Mouse (Mus musculus) MEL-GATA-1-ER (cell line): Measurements from ENCODE around the gene Mpv17l2.

Experiments
- DNase-seq: peaks from one replicate; pipeline ENCODE4 v3.0.0-alpha.2; 2012; ENCODE audit warnings: low read depth; ENCODE audit errors: extremely low read depth

The Mpv17l2 gene

DNA sequence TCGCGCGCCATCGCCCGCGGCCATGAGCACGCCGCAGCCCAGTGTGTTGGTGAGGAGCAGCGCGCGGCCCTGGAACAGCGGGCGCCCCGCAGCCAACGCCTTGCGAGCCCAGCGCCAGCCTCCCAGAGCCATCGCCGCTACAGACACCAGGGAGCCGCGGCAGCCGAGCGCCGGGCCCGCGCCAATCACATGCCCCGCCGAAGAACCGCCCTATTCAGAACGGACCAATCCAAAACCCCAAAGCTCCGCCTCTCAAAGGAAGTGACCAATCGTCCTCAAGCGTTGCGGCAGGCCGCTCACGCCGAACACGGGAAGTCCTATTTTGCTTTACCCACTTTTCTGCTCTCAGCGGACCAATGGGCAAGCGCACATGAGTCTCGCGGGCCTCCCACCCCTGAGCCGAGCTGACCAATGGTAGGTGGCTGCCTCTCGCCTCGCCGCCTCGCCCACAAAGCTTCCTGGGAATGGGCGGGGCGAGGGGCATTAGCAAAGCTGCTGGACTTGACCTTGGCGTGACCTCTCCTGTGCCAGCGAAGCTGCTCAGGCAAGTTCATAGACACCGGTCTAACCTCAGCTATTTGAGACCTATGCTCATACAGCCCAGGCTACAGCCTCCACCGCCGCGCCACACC lies at the start of gene Mpv17l2:
Mpv17l2 (minus strand) TSS at position 172 of the 632 bp plus-strand sequence.
- DNase-seq, result peak; percentile 99

DNA sequence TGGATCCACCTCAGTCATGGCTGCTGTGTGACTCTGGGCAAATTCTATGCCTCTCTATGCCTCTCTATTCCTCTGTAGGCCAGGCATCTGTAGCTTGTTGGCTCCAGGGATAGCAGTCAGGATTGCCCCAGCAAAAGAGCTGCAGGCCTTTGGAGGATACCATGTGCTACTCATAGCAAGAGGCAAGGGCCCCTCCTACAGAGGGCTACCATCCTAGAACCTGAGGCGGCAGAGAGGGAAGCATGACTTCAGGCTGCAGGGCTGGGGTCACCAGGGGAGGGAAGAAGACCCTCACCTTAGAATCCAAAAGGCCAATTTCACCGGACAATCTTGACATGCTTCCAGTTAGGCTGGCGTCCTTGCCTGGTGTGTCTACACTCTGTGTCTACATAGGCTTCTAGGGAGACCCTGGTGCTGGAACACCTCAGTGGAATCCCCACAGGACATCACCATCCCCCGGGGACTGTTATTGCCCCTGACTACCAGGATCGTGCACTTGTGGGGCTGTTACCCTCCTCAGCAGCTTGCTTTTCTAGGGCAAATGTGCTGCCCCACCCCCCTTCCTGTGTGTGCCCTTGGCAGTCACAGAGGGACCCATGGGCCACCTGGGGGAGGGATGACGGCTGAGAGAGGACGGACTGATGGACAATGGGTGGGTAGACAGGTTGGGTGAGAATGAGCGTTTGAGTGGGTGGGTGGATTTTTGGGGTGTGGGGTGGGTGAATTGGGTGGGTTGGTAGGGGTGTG lies 48.4 kb upstream of the Mpv17l2 start:
- DNase-seq, result no peak

DNA sequence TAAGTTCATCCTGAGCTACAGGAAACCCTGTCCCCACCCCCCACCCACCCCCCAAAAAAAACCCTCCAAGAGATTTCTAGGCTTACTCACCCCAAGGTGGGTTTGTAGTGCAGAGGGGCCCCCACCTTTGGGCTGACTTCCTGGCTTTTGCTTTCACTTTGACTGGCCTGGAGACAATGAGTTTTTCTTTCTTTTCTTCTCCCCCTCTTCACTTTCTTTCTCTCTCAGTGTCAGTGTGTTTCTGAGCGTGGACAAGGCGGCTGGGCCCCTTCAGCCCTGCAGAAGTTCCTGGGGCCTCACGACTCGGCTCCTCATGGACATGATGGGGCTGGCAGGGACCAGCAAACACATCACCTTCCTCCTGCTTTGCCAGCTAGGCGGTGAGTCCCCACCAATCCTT lies 47.5 kb upstream of the Mpv17l2 start, which contains the start of gene Il12rb1:
Il12rb1 (plus strand) TSS at position 211 of the 400 bp plus-strand sequence.
- DNase-seq, result no peak

DNA sequence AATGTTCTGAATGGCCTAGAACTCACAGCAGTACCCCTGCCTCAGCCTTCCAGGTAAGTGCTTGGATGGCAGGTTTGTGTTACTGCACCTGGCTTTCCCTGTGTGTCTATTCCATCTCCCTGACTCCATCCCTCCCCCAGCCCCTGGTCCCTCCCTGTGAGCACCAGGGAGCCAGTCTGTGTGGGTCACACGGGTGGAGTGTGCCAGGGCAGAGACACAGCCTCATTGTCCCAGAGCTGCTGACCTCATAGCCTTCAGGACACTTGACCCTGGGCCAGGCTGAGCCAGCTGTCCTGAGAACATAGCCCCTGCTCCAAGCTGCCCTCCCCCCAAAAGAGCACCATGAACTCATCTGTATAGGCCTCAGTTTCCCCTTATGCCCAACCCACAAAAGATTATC lies 46.6 kb upstream of the Mpv17l2 start:
- DNase-seq, result no peak

DNA sequence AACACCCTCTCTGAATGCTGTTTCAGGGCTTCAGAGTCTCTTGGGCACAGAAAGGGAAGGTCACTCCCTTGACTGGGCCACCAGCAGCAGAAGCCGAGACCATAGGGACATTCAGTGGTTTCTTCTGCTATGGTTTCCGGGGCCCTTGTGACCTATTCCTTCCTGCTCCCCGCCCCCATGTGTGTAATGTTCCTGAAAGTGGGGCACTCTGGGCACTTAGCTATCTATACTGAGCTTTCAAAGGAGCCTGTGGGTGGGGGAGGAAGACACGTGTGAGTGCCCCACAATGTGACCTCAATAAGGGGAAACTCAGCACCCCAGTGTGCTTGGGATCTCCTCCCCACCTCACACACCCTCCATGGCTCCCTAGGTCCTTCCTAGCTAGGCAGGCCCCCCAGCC lies 45.8 kb upstream of the Mpv17l2 start:
- no peak for DNase-seq

DNA sequence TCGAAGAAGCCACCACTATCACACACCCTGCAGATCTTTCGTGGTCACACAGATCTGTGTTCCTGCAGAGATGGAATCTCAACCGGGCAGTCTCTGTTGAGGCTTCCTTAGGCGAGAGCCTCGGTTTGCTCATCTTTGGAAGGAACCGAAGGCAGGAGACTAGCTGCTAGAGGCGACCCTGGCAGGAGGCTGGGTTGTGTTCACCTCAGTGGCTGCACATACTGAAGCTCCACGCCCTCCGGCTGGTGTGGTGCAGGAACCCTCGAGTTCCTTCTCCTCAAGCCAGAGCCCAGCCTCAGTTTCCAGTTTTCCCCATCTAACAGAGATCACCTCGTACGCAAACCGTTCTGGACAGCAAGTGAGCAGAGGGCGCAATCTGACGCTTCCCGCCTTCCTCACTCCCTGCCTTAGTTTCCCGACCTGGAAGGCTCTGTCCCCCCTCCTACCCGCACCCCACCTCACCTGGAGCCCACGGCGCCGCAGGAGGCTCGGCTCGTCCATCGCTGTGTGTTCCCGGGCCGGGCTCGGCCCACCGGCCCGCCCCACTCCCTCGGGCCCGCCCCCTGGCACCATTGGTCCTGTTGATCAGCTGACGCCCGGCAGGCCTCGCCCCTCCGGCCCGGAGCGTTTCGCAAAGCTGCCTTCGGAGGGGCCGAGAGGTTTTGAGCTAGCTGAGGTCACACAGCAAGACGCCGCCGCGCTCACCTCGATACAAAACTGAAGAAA lies 43.9 kb upstream of the Mpv17l2 start, which contains the start of gene Mast3:
Mast3 (minus strand) TSS at position 574 of the 726 bp plus-strand sequence.
- DNase-seq, result peak; percentile 55

DNA sequence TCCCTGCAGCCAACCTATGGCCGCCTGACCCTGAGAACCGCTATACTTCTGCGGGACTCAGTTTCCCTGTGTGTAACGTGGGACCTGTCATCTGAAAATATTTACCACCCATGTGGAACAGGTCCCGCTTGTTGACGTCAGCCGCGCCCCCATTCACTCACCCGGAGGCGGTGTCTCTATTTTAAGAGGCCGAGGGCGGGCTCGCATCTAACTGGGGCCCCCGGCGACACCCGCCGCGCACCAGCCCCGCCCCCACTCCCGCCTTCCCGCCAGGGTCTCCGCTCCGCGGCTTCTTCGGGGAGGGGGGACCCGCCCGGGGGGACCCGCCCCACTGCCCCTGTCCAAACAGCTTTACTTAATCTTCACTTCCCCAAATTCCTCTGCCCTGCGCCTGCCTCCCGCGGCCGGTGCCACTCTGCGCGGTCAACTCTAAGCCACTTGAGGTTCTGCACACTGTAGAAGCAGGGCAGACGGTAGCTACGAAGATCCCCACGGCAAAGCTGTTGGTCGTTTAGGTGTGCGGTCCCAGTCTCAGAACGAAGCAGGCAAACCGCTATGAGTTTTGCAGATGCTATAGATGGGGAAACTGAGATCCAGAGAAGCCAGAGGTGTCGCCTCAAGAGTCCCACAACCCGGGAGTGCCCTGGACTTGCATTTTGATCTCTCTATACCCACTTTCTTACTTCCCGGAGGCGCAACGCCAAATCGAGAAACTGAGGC lies 43.2 kb upstream of the Mpv17l2 start:
- no peak for DNase-seq

DNA sequence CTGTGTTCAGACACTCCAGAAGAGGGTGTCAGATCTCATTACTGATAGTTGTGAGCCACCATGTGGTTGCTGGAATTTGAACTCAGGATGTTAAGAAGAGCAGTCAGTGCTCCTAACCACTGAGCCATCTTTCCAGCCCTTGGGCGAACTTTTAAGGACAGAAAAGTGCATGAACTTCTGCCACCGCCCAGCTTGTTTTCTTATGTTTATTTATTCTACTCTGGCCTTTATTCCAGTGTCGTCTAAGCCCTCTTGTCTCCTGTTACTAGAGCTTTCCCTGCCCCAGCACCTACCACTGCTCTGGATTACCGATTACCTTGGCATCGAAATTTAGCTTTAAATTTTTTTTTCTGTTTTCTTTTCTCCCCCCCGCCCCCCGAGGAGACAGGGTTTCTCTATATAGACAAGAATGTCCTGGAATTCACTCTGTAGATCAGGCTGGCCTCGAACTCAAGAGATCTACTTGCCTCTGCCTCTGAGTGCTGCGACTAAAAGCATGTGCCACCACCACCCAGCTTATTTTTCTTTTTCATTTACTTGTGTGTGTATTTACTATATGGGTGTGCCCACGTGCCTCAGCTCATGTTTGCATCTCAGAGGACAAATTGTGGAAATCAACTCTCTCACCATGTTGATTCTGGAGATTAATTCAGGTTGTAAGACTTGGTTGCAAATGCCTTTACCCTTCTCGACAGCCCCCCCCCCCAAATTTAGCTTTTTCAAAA lies 42.2 kb upstream of the Mpv17l2 start:
- DNase-seq, result no peak

DNA sequence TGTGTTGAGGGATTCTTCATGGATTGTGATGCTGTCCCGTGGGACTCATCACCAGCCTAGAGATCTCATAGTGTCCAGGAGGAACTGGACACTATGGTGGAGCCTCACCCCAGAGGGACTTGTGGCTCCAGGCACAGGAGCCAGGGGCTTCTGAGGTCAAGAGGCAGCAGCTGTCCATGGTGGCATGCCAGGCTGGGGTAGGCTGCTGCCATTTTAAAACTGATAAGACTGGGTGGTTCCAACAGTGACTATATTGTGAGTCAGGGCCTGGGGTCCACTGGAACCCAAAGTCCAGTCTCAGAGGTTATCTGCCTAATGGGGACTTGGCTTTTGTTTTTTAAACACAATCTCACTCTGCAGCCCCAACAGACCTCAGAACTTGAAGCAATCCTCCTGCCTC lies 41.1 kb upstream of the Mpv17l2 start:
- no peak for DNase-seq

DNA sequence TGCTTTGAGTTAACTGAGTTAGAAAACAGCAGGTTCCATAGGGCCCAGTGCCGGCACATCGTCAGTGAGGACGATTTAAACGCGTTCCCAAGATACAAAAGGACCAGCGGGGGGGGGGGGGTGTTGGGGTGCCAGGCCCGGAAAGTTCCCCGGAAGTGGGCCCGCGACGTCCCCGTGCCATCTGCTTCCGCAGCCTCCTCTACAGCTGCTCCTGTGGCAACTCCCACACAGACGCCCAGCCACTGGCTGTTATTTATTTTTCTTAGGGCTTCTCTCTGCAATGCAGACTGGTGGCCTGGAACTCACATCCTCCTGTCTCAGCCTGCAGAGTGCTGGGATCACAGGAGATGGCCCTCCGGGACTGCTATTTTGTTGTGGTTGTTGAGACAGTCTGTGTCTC lies 40.4 kb upstream of the Mpv17l2 start:
- no peak for DNase-seq

DNA sequence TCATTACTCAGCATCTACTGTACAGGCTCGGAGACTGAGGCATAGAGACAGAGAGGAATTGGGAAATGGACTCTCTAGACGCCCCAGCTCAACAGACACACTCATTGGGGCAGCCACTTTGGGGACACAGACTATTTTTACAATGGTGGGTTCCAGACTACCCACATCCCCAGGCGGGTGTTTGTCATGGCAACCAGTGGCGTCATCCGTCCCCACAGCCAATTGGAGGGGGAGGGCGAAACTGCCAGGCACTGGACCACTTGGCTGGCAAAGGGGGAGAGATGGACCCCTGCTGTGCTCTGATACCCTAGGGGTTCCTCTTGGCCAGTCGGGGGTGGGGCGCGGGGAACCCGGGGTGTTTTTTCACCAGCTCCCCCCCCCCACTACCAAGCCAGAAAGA lies 39.9 kb upstream of the Mpv17l2 start:
- DNase-seq, result no peak

DNA sequence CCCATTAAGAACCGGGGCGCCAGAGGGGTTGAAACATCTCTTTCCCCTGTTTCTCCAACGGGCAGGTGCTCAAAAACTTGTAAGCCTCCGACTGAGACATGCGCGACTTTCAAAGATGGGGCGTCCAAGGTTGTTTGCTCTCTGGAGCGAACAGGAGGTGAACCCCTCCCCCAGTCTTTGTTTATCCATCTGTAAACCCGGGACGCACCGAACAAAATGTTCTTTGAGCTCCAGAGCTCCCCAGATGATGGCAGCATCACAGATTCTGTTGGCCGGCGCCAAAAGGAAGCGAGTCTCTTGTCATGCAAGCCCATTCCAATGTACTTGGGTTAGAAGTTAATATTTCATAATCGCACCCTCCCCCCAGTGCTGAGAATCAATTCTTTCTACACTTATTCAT lies 37.5 kb upstream of the Mpv17l2 start:
- no peak for DNase-seq

DNA sequence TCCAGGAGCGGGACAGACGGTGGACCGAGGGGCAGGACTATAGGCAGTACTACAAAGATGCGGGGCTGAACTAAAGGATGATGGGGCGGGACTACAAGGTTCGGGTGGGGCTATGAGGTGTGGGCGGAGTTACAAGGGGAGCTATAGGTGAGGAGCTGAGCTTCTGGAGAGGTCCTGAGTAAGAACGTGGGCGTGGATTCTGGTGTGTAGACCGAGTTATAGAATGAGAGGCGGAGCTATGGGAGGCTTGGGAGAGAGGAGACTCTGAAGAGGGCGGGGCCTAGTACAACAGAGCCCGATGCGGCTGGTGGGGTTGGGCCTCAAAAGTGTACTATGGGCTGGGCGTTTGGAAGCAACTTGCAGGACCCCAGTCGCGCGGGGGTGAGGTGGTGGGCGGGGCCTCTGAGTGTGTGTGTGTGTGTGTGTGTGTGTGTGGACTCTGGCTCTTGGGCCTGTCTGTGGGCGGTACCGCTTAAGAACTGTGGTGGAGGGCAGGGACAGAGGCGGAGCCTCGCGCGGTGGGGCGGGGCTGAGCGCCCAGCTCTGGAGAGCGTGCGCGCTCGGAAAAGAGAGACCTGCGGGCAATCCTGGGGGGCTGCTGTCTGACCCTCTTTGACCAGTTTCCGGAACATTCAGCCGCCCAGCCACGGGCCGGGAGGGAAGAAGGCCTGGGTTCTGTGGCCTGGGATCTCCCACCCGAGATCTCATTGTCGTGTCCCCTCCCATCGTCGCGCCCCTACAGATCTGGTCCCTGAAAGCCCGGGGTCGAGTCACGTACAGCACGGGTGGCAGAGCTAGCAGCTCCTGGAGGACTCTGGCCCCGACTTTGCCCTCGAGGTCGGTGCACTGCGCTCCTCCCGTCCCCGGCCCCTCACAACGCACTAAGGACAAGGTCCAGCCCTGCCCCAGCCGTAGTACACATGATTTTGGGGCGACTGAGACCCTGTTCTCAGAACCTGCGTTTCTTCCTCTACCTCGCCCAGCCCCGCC lies 36.6 kb upstream of the Mpv17l2 start:
- peak; percentile 94 for DNase-seq

DNA sequence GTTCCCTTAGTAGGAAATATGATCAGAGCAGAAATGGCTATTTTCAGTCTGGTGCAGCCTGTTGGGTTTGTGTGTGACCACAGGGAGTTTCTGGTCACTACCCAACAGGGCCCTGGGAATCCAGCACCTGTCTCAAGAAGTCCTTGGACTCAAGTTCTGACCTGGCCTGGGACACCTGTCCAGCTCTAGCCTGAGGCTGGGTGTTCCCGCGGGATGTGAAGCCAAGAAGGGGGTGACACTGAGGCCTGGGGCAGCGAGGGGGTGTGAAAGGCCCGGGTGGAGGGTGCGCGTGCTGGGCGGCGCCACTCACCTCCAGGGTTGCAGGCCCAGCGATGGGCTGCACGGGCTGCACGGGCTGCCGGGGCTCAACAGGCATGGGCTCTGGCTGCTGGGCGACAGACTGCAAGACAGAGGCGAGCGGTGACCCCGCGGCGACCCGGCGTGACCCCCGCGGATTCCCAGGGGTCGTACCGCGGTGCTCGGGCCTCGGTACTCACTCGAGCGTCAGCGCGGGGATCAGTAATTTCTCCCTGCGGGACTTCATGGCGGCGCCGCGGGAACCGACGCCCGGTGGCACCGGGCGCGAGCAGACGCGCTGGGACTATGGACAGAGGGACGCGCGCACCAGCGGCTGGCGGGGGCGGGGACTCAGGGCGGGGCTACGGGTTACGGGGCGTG lies 35.8 kb upstream of the Mpv17l2 start:
- DNase-seq, result no peak

DNA sequence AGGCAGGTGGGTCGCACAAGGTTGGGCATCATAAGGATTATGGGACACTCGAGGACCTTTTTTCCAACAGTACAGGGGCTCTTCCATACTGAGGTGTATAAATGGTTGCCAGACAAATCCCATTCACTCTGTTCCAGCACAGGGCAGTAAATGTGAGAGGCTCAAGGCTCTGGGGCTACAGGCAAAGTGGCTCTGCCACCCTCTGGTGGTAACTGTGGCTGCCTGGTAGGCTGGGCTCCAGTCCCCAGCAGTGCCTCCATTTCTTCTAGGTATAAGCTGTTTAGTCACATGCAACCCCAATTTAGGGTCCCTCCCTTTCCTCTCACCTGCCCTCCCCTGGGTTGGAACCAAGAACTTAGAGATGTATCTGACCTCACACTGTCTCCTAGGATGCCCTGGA lies 34.6 kb upstream of the Mpv17l2 start:
- no peak for DNase-seq

DNA sequence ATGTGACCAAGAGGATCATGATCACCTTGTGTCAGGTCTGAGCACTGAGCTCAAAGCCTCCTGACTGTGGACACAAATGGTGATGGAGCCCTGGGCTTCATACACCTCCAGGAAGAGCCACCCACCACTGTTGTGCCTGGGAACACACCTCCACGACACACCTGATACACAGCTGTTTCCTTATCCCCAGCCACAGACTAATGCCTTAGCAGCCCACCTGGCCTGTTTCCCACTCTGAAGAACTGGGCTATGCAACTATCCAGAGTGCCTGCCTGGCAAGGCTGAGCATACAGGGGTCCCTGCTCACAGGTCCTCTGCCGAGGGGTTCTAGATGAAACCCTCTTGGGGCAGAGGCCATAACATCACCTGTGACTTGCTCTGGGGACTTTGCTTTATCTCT lies 33.5 kb upstream of the Mpv17l2 start:
- DNase-seq, result no peak

DNA sequence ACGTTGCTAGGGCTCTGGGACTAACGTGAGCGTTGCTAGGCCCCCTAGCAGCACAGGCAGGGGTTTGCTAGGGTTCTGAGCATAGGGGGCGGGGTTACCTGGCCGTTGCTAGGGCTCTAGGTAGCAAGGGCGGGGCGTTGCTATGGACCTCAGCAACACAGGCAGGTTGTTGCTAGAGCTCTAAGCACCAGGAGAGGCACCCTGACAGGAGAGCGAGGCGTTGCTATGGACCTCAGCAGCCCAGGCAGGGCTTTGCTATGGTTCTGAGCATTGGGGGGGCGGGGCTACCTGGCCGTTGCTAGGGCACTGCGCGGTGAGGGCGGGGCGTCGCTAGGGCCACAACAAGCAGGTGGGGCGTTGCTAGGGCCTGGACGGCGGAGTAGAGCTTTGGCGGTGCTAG lies 32.0 kb upstream of the Mpv17l2 start:
- DNase-seq, result no peak

DNA sequence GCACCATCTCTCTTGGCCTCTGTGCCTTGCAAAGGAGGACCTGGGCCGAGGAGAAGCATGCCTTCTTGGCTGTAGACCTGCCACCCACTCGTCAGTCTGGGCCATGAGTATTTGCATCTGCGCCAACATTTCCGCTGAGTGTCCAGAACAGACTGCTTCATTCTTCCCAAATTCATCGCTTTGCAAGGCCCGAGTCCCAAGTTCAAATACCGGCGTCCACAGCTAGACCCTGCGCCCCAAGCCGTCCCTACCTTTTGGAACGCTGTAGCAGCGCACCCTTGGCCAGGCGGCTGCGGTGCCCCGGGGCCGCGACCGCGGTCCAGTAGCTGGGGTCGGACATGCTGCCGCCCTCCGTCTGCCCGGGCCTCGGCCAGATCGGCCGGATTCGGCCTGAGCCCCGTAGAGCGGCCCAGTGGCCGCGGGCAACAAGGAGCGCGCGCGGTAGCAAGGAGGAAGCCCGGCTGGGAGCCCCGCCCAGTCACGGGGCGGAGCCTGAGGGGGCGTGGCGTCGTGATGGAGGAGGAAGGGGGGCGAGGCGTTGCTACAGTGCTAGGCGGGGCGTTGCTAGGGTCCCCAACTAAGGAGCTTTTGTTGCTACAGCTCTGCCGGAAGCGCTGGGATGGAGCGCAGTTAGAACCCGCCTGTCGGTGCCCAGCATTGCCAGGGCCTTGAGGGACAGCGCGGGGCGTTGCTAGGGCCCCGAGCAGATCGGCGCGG lies 31.4 kb upstream of the Mpv17l2 start:
- peak; percentile 87 for DNase-seq

DNA sequence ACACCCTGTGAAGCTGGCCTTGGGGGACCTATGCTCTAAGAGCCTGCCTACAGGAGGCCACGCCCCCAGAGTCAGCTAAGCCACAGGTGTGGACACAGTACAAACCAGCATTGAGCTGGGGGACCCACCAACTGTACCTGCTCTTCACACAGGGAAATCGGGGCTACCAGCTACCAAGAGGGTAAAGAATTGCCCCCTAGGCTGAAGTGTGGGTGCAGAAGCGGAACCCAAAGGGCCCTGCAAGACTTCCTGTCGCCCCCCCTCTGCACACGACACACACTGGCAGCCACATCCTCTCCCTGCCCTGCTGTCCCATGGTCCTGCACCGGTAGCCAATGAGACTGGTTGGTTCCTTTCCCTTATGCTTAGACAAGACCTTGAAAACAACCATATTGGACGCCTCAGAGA lies 30.6 kb upstream of the Mpv17l2 start:
- peak; percentile 80 for DNase-seq
